Mouse (Mus musculus): Measurements from ENCODE around the gene 5830473C10Rik. TPM values are rescaled to one million over a fixed set of nuclear protein-coding genes. Genes with fewer than 3 reads are reported as not detected.

5830473C10Rik gene
- polyA plus RNA-seq, 1 experiment from 2014 or later = not detected

- H3K9ac ChIP-seq (ENCODE audit: low read length) = no peak overlapping the region
- DNase-seq (ENCODE audit: low spot score) = no peak
- no peak overlapping the region for H3K4me2 ChIP-seq (ENCODE audit: low read depth, severe bottlenecking)
- no peak overlapping the region for H3K4me3 ChIP-seq (ENCODE audit: low read depth, low read length)
- 81% methylated on average over 18 of the region's 18 CpGs for WGBS
- no peaks in the 10 kb centered on the region for H3K36me3 ChIP-seq (ENCODE audit: control insufficient read depth, insufficient read depth, low read length)
- no peaks in the 10 kb centered on the region for H3K27me3 ChIP-seq (ENCODE audit: control insufficient read depth, insufficient read depth, low read length)
- no peak overlapping the region for H3K27ac ChIP-seq (replicated peaks; ENCODE audit: low read depth, low read length)
- ATAC-seq (ENCODE audit: insufficient number of reproducible peaks, low FRiP score, low TSS enrichment, low read depth) = no peak
- H3K4me1 ChIP-seq (ENCODE audit: control insufficient read depth, insufficient read depth, low read length) = no peaks in the 10 kb centered on the region
- no peaks in the 10 kb centered on the region for H3K9me3 ChIP-seq (ENCODE audit: control insufficient read depth, low read length)
Measured at GRCm38 (mm10) chr5:90624708-90625425, 64.0 kb downstream of the 5830473C10Rik start.

GRCm38 (mm10) chr5:90627423-90627822 lies 66.5 kb downstream of the 5830473C10Rik start:
- ATAC-seq (ENCODE audit: insufficient number of reproducible peaks, low FRiP score, low TSS enrichment, low read depth) (no peak), DNase-seq (ENCODE audit: low spot score) (no peak)
- H3K4me1 ChIP-seq (ENCODE audit: control insufficient read depth, insufficient read depth, low read length) = no peaks in the 10 kb centered on the region
- H3K4me2 ChIP-seq (ENCODE audit: low read depth, severe bottlenecking) = no peak overlapping the region
- H3K9me3 ChIP-seq (ENCODE audit: control insufficient read depth, low read length) = no peaks in the 10 kb centered on the region
- H3K4me3 ChIP-seq (ENCODE audit: low read depth, low read length) = no peak overlapping the region
- WGBS = 91% methylated on average over 4 of the region's 4 CpGs
- H3K36me3 ChIP-seq (ENCODE audit: control insufficient read depth, insufficient read depth, low read length) = no peaks in the 10 kb centered on the region
- no peaks in the 10 kb centered on the region for H3K27me3 ChIP-seq (ENCODE audit: control insufficient read depth, insufficient read depth, low read length)
- H3K27ac ChIP-seq (replicated peaks; ENCODE audit: low read depth, low read length) = no peak overlapping the region
- no peak overlapping the region for H3K9ac ChIP-seq (ENCODE audit: low read length)

GRCm38 (mm10) chr5:90628011-90628410 lies 67.1 kb downstream of the 5830473C10Rik start:
- no peaks in the 10 kb centered on the region for H3K36me3 ChIP-seq (ENCODE audit: control insufficient read depth, insufficient read depth, low read length)
- no peak for ATAC-seq (ENCODE audit: insufficient number of reproducible peaks, low FRiP score, low TSS enrichment, low read depth)
- WGBS = 85% methylated on average over 3 of the region's 3 CpGs

GRCm38 (mm10) chr5:90628530-90628929 lies 67.6 kb downstream of the 5830473C10Rik start:
- Histone ChIP-seq H3K9ac (ENCODE audit: low read length) (no peak overlapping the region), H3K27me3 (ENCODE audit: control insufficient read depth, insufficient read depth, low read length) (no peaks in the 10 kb centered on the region), H3K4me2 (ENCODE audit: low read depth, severe bottlenecking) (no peak overlapping the region), H3K4me1 (ENCODE audit: control insufficient read depth, insufficient read depth, low read length) (no peaks in the 10 kb centered on the region), H3K9me3 (ENCODE audit: control insufficient read depth, low read length) (no peaks in the 10 kb centered on the region), H3K36me3 (ENCODE audit: control insufficient read depth, insufficient read depth, low read length) (no peaks in the 10 kb centered on the region), H3K27ac (replicated peaks; ENCODE audit: low read depth, low read length) (no peak overlapping the region), H3K4me3 (ENCODE audit: low read depth, low read length) (no peak overlapping the region)
- ATAC-seq (ENCODE audit: insufficient number of reproducible peaks, low FRiP score, low TSS enrichment, low read depth) (no peak), DNase-seq (ENCODE audit: low spot score) (no peak)
- 79% methylated on average over 1 of the region's 1 CpGs for WGBS

More at GRCm38 (mm10) chr5:90628011-90628410, 67.1 kb downstream of the 5830473C10Rik start:
- no peaks in the 10 kb centered on the region for H3K4me1 ChIP-seq (ENCODE audit: control insufficient read depth, insufficient read depth, low read length)
- H3K4me2 ChIP-seq (ENCODE audit: low read depth, severe bottlenecking) = no peak overlapping the region
- H3K4me3 ChIP-seq (ENCODE audit: low read depth, low read length) = no peak overlapping the region
- DNase-seq (ENCODE audit: low spot score) = no peak
- no peaks in the 10 kb centered on the region for H3K27me3 ChIP-seq (ENCODE audit: control insufficient read depth, insufficient read depth, low read length)
- H3K9ac ChIP-seq (ENCODE audit: low read length) = no peak overlapping the region
- no peaks in the 10 kb centered on the region for H3K9me3 ChIP-seq (ENCODE audit: control insufficient read depth, low read length)
- no peak overlapping the region for H3K27ac ChIP-seq (replicated peaks; ENCODE audit: low read depth, low read length)

GRCm38 (mm10) chr5:90634885-90635284 lies 74.0 kb downstream of the 5830473C10Rik start:
- H3K27me3 ChIP-seq (ENCODE audit: control insufficient read depth, insufficient read depth, low read length) = no peaks in the 10 kb centered on the region
- no peak overlapping the region for H3K9ac ChIP-seq (ENCODE audit: low read length)
- H3K4me3 ChIP-seq (ENCODE audit: low read depth, low read length) = no peak overlapping the region
- 81% methylated on average over 7 of the region's 7 CpGs for WGBS
- no peak for ATAC-seq (ENCODE audit: insufficient number of reproducible peaks, low FRiP score, low TSS enrichment, low read depth)
- no peak overlapping the region for H3K4me2 ChIP-seq (ENCODE audit: low read depth, severe bottlenecking)
- DNase-seq (ENCODE audit: low spot score) = no peak
- no peaks in the 10 kb centered on the region for H3K9me3 ChIP-seq (ENCODE audit: control insufficient read depth, low read length)
- no peaks in the 10 kb centered on the region for H3K36me3 ChIP-seq (ENCODE audit: control insufficient read depth, insufficient read depth, low read length)
- H3K27ac ChIP-seq (replicated peaks; ENCODE audit: low read depth, low read length) = no peak overlapping the region
- no peaks in the 10 kb centered on the region for H3K4me1 ChIP-seq (ENCODE audit: control insufficient read depth, insufficient read depth, low read length)

GRCm38 (mm10) chr5:90640286-90641217 lies 79.6 kb downstream of the 5830473C10Rik start, which contains the start of gene Rassf6:
TSS of gene Rassf6 (minus strand) at chr5:90640657.
- H3K4me3 ChIP-seq (ENCODE audit: low read depth, low read length) = peak within 1 kb of the TSS; percentile 42
- H3K4me2 ChIP-seq (ENCODE audit: low read depth, severe bottlenecking) = peak within 1 kb of the TSS; percentile 91
- WGBS = 10% methylated on average over 26 of the region's 26 CpGs
- no peaks in the 10 kb centered on the region for H3K27me3 ChIP-seq (ENCODE audit: control insufficient read depth, insufficient read depth, low read length)
- DNase-seq (ENCODE audit: low spot score) (peak; percentile 52), ATAC-seq (ENCODE audit: insufficient number of reproducible peaks, low FRiP score, low TSS enrichment, low read depth) (0 out of 2 replicates have a peak, but pooled peaks have one; percentile 56)
- peak within 1 kb of the TSS; percentile 27 for H3K9ac ChIP-seq (ENCODE audit: low read length)
- peaks cover 3% of the 10 kb centered on the region; the same call in 1 of the 2 replicates for H3K4me1 ChIP-seq (ENCODE audit: control insufficient read depth, insufficient read depth, low read length)
- H3K27ac ChIP-seq (replicated peaks; ENCODE audit: low read depth, low read length) = no peak within 1 kb of the TSS
- no peaks in the 10 kb centered on the region for H3K9me3 ChIP-seq (ENCODE audit: control insufficient read depth, low read length)
- H3K36me3 ChIP-seq (ENCODE audit: control insufficient read depth, insufficient read depth, low read length) = no peaks in the 10 kb centered on the region

- no peak overlapping the region for H3K4me3 ChIP-seq (ENCODE audit: low read depth, low read length)
- H3K9ac ChIP-seq (ENCODE audit: low read length) = no peak overlapping the region
- peaks cover 3% of the 10 kb centered on the region; the same call in 1 of the 2 replicates for H3K4me1 ChIP-seq (ENCODE audit: control insufficient read depth, insufficient read depth, low read length)
- no peaks in the 10 kb centered on the region for H3K36me3 ChIP-seq (ENCODE audit: control insufficient read depth, insufficient read depth, low read length)
- no peak for DNase-seq (ENCODE audit: low spot score)
- ATAC-seq (ENCODE audit: insufficient number of reproducible peaks, low FRiP score, low TSS enrichment, low read depth) = no peak
- no peaks in the 10 kb centered on the region for H3K9me3 ChIP-seq (ENCODE audit: control insufficient read depth, low read length)
- H3K4me2 ChIP-seq (ENCODE audit: low read depth, severe bottlenecking) = no peak overlapping the region
- H3K27ac ChIP-seq (replicated peaks; ENCODE audit: low read depth, low read length) = no peak overlapping the region
- 65% methylated on average over 10 of the region's 10 CpGs for WGBS
- no peaks in the 10 kb centered on the region for H3K27me3 ChIP-seq (ENCODE audit: control insufficient read depth, insufficient read depth, low read length)
Measured at GRCm38 (mm10) chr5:90641218-90641610, 80.3 kb downstream of the 5830473C10Rik start.

GRCm38 (mm10) chr5:90645579-90645978 lies 84.7 kb downstream of the 5830473C10Rik start:
- ATAC-seq (ENCODE audit: insufficient number of reproducible peaks, low FRiP score, low TSS enrichment, low read depth) (no peak), DNase-seq (ENCODE audit: low spot score) (no peak)
- H3K4me1 ChIP-seq (ENCODE audit: control insufficient read depth, insufficient read depth, low read length) = peaks cover under 1% of the 10 kb centered on the region; the same call in 1 of the 2 replicates
- H3K9me3 ChIP-seq (ENCODE audit: control insufficient read depth, low read length) = no peaks in the 10 kb centered on the region
- H3K4me3 ChIP-seq (ENCODE audit: low read depth, low read length) = no peak overlapping the region
- H3K27me3 ChIP-seq (ENCODE audit: control insufficient read depth, insufficient read depth, low read length) = no peaks in the 10 kb centered on the region
- no peaks in the 10 kb centered on the region for H3K36me3 ChIP-seq (ENCODE audit: control insufficient read depth, insufficient read depth, low read length)
- 79% methylated on average over 3 of the region's 3 CpGs for WGBS
- no peak overlapping the region for H3K9ac ChIP-seq (ENCODE audit: low read length)
- no peak overlapping the region for H3K27ac ChIP-seq (replicated peaks; ENCODE audit: low read depth, low read length)
- H3K4me2 ChIP-seq (ENCODE audit: low read depth, severe bottlenecking) = no peak overlapping the region
